Mouse (Mus musculus) small intestine, adult 2 months (tissue): ENCODE data around the gene Kcnn4.

Source experiments
- CTCF ChIP-seq: fragments of 200-500 bp; IDR thresholded peaks from 2 replicates; pipeline ENCODE4 v1.5.1; 2012; ENCODE audit warnings: low read depth, mild to moderate bottlenecking, control low read depth, inconsistent platforms, low read length, moderate library complexity, mixed read lengths; ENCODE audit not compliant: insufficient replicate concordance, insufficient read length; ENCODE audit errors: extremely low read depth
- POLR2A ChIP-seq: fragments of 200-500 bp; IDR thresholded peaks from 2 replicates; pipeline ENCODE4 v1.6.1; 2012; ENCODE audit warnings: low read depth, mild to moderate bottlenecking, control low read depth, inconsistent platforms, low read length, moderate library complexity

DNA sequence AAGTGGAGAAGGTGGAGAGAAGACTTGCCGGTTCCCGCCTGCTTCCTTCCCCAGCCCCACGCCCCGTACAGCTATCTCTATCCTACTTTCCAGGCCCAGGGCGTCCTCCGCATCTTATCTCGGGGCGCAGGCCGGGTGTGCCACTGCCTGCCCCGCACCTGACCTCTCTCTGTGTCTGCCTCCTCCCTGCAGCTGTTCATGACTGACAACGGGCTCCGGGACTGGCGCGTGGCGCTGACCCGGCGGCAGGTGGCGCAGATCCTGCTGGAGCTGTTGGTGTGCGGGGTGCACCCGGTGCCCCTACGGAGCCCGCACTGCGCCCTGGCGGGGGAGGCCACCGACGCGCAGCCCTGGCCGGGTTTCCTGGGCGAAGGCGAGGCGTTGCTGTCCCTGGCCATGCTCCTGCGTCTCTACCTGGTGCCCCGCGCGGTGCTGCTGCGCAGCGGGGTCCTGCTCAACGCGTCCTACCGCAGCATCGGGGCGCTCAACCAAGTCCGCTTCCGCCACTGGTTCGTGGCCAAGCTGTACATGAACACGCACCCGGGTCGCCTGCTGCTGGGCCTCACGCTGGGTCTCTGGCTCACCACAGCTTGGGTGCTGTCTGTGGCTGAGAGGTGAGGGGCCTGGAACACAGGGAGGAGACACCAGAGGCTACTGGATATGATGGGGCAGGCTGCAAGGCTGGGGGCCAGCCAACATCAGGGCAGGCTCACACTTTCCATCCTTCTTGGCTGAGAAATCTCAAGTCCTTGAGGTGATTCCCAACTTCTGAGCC lies 7.2 kb downstream of the Kcnn4 start:
- TF ChIP-seq CTCF = peak; percentile 41; the same call in 1 of the 2 replicates
- TF ChIP-seq POLR2A = no peak
